Mouse (Mus musculus): ENCODE measurements around the gene Tmem151a.

GRCm38 (mm10) chr19:5082596-5082995 is 2.7 kb downstream of the Tmem151a start:
- no peak for TF ChIP-seq CTCF (IDR thresholded peaks at IDR 0.05; ENCODE audit: extremely low read depth, insufficient read depth, insufficient read length, insufficient replicate concordance)
- no peak for TF ChIP-seq POLR2A (IDR thresholded peaks at IDR 0.05; ENCODE audit: low read depth, low read length)

All from spleen, adult 2 months (tissue).